Mouse (Mus musculus): ENCODE measurements around the gene Mink1.
A peak's percentile ranks its signal among the peaks of the same experiment; 100 is the strongest.

Gene Mink1

GRCm38 (mm10) chr11:70594253-70594989, 31.7 kb downstream of the Mink1 start:
- no peak for DNase-seq (ENCODE audit: low spot score)

- no peak for DNase-seq (ENCODE audit: low spot score)
Observed at GRCm38 (mm10) chr11:70595638-70596037, 33.0 kb downstream of the Mink1 start.

- DNase-seq (ENCODE audit: low spot score) = peak; percentile 41
Observed at GRCm38 (mm10) chr11:70596094-70596493, 33.4 kb downstream of the Mink1 start.

GRCm38 (mm10) chr11:70597301-70597700, 34.6 kb downstream of the Mink1 start:
- DNase-seq (ENCODE audit: low spot score) = no peak

GRCm38 (mm10) chr11:70598451-70598953, 35.8 kb downstream of the Mink1 start:
- DNase-seq (ENCODE audit: low spot score) = no peak

GRCm38 (mm10) chr11:70605024-70605566, 42.4 kb downstream of the Mink1 start:
- peak; percentile 82 for DNase-seq (ENCODE audit: low spot score)

- no peak for DNase-seq (ENCODE audit: low spot score)
Observed at GRCm38 (mm10) chr11:70606717-70607116, 44.0 kb downstream of the Mink1 start.

GRCm38 (mm10) chr11:70607611-70608010, 44.9 kb downstream of the Mink1 start:
- DNase-seq (ENCODE audit: low spot score) = no peak

GRCm38 (mm10) chr11:70608381-70609066, 45.8 kb downstream of the Mink1 start:
- DNase-seq (ENCODE audit: low spot score) = no peak

- no peak for DNase-seq (ENCODE audit: low spot score)
Observed at GRCm38 (mm10) chr11:70610752-70611151, 48.1 kb downstream of the Mink1 start.

- no peak for DNase-seq (ENCODE audit: low spot score)
Observed at GRCm38 (mm10) chr11:70612505-70612904, 49.8 kb downstream of the Mink1 start.

GRCm38 (mm10) chr11:70615074-70615473, 52.4 kb downstream of the Mink1 start:
- DNase-seq (ENCODE audit: low spot score) = peak; percentile 44

- DNase-seq (ENCODE audit: low spot score) = no peak
Observed at GRCm38 (mm10) chr11:70615516-70616093, 52.9 kb downstream of the Mink1 start, which contains the start of gene 4930544D05Rik. Gene 4930544D05Rik (plus strand): TSS chr11:70615848.

GRCm38 (mm10) chr11:70619101-70619500, 56.4 kb downstream of the Mink1 start, which contains the start of gene Chrne:
Gene Chrne (minus strand): TSS chr11:70619216.
- DNase-seq (ENCODE audit: low spot score) = no peak

- DNase-seq (ENCODE audit: low spot score) = no peak
Observed at GRCm38 (mm10) chr11:70621972-70622814, 59.5 kb downstream of the Mink1 start.

GRCm38 (mm10) chr11:70623053-70623742, 60.5 kb downstream of the Mink1 start:
- DNase-seq (ENCODE audit: low spot score) = no peak

GRCm38 (mm10) chr11:70625473-70625872, 62.8 kb downstream of the Mink1 start:
- DNase-seq (ENCODE audit: low spot score) = no peak

- DNase-seq (ENCODE audit: low spot score) = no peak
Observed at GRCm38 (mm10) chr11:70626877-70627276, 64.2 kb downstream of the Mink1 start.

- no peak for DNase-seq (ENCODE audit: low spot score)
Observed at GRCm38 (mm10) chr11:70628431-70628830, 65.8 kb downstream of the Mink1 start.

- no peak for DNase-seq (ENCODE audit: low spot score)
Observed at GRCm38 (mm10) chr11:70629557-70629956, 66.9 kb downstream of the Mink1 start.

GRCm38 (mm10) chr11:70630129-70630528, 67.4 kb downstream of the Mink1 start:
- no peak for DNase-seq (ENCODE audit: low spot score)

All from layer of hippocampus, adult 11-12 months (tissue).